Mouse (Mus musculus): ENCODE measurements around the gene Gm8257.
"Not testable (repeated sequence)": the region's sequence is repeated elsewhere in the genome, so short reads cannot be mapped to it uniquely, and the experiment has no call there.

Gm8257 gene

DNA sequence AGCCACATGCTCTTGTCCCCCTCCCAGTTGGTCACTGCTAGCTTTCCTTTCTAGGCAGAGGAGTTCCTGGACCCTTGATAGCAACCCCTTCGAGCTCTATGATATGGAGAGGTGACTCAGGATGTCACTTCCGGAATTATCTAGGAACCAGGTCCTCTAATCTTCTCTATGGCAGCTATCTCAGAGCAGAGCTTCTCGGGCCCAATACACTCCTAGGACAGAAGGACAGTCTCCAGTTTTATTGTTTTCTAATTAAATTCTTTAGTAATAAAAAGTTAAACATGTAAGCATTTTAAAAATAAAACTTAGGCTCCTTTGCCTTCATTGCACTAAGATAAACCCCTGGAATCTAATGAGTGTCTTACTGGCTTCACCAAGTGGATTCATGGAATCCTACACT, at the start of gene Gm8257:
Gene Gm8257, minus strand, starts transcription at position 101 of the 400 bp plus-strand sequence.
- not testable (repeated sequence) for DNase-seq (ENCODE audit: inconsistent age in 2 of 2, low spot score in 1 of 2)

DNA sequence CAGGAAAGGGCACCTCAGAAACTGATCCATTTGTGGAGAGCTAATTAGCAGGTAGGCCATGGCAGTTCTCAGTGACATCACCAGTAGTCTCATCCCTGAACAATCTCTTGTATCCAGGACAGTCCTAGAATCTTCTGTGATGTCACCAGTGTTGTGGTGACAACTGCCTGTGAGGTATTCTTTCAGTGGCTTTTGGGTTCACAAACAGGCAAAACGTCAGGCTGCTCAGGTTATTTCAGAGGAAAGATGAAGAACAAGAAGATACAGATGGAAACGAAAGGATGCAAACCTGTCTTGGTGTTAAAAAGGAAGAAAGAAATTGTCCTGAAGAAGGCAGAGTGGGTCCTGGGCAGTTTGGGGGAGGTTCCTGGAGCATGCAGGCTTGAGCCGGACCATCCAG, 44.0 kb upstream of the Gm8257 start, which contains the start of gene Gm8267:
Gene Gm8267, minus strand, starts transcription at position 101 of the 400 bp plus-strand sequence.
- DNase-seq (ENCODE audit: inconsistent age in 2 of 2, low spot score in 1 of 2): no peak

DNA sequence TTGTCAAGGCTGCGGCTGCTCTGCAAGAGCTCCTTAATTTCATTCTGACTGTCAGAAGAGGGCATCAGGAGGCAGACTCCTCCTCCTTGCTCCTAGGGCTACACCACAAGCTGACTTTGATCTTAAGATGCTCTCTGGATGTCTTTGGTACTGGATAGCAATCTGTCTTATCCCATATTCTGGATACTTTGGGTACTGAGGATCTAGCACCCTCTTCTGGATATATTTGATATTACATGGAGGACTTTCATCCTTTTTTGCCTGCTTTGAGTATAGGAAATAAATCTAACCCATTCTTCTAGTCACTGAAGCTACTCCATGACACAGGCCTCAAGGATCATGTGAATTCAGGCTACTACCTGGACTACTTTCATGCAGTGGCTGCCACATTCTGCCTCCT, 36.5 kb upstream of the Gm8257 start:
- DNase-seq (ENCODE audit: inconsistent age in 2 of 2, low spot score in 1 of 2): peak in 1 of 2 experiments; percentile 47

DNA sequence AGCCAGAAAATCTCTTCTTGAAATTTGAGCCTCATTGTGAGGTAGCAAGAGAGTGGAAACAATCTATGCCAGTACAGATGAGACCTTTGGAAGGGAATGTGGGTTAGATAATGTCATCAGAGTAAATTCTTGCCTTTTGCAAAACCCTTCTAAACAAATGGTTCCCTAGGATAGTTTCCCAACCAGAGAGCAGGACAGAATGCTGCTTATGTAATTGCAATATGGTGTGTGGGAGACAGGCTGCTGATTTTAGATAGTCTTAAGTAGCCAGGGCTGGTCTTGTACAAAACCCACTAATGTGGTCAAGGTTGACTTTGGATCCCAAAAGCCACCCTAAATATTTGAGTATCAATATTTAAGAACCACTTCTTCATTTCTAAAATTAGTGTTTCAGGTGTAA, 24.5 kb upstream of the Gm8257 start:
- DNase-seq (ENCODE audit: inconsistent age in 2 of 2, low spot score in 1 of 2): not testable (repeated sequence)

DNA sequence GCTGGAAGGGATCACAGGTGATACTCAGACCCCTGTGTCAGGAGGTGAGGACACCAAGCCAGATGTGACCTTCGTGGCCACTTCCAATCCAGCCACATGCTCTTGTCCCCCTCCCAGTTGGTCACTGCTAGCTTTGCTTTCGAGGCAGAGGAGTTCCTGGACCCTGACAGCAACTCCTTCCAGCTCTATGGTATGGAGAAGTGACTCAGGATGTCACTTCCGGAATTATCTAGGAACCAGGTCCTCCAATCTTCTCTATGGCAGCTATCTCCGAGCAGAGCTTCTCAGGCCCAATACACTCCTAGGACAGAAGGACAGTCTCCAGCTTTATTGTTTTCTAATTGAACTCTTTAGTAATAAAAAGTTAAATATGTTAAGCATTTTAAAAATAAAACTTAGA, 78.5 kb downstream of the Gm8257 start, which contains the start of gene Gm5624:
Gene Gm5624, minus strand, starts transcription at position 202 of the 400 bp plus-strand sequence.
- DNase-seq (ENCODE audit: inconsistent age in 2 of 2, low spot score in 1 of 2): not testable (repeated sequence)

All from adrenal gland, adult (tissue).